Mouse (Mus musculus): ENCODE measurements at regions not wholly inside any gene's neighbourhood (a gene's known extent, or its start where the extent isn't known, plus 50 kb on each side); places are given as distances from the start of the nearest gene placed in this dataset.

GRCm38 (mm10) chr4:83986951-83987822 lies 461.8 kb downstream of the Ccdc171 start:
- TF ChIP-seq EP300 (IDR thresholded peaks at IDR 0.05; ENCODE audit: low read length): no peak
- TF ChIP-seq KAT2A (IDR thresholded peaks at IDR 0.05; ENCODE audit: insufficient replicate concordance, low read length): no peak
- TF ChIP-seq CTCF (conservative IDR thresholded peaks at IDR 0.05 in 1 of 2, IDR thresholded peaks at IDR 0.05 in 1 of 2; ENCODE audit: low read depth in 2 of 2, low read length in 2 of 2): no peak
- TF ChIP-seq RAD21 (IDR thresholded peaks at IDR 0.05; ENCODE audit: low read depth, low read length): no peak
- TF ChIP-seq ZC3H11A (IDR thresholded peaks at IDR 0.05; ENCODE audit: low read depth, low read length): no peak
